Comparison of ENCODE assay signal across 9 mouse cellular contexts in genomic region chr7:133184905-133185594, GRCm38 (mm10).
DNase-seq lines count a peak whose midpoint lies in the region; ATAC-seq and TF ChIP-seq lines count a peak whose summit lies in the region.
"Had no signal": no experiment of that assay in that cellular context is flagged by ENCODE, and none has a peak within 500 bp of the region (broad histone marks: within the 10 kb centered on the region; RNA-seq: fewer than 3 reads in every experiment).

No protein-coding gene starts in this region.

- DNase-seq in heart, postnatal 0 days (ENCODE audit: low spot score), result no peak
- no peak for DNase-seq in heart, adult 9 months (ENCODE audit: low spot score in 2 of 2)
- DNase-seq in brain, embryonic 14.5 days (ENCODE audit: low read depth), result peak; percentile 58
- DNase-seq in forebrain, postnatal 0 days, result peak; percentile 27
- no peak for DNase-seq in thymus, adult 2 months
- DNase-seq in layer of hippocampus, adult 11-12 months (ENCODE audit: low spot score), result no peak
- no peak for DNase-seq in cerebellum, adult 9-11 months

- TF ChIP-seq POLR2A in brain, embryonic 14.5 days (IDR thresholded peaks at IDR 0.05; ENCODE audit: borderline replicate concordance, extremely low read depth, insufficient read depth, insufficient read length, poor library complexity, severe bottlenecking), result no peak
- no peak for TF ChIP-seq POLR2A in thymus, adult 2 months (IDR thresholded peaks at IDR 0.05; ENCODE audit: control insufficient read depth, extremely low read depth, insufficient read depth, low read length, poor library complexity)

- TF ChIP-seq CTCF in heart, postnatal 0 days (IDR thresholded peaks at IDR 0.05; ENCODE audit: low read depth), result no peak
- TF ChIP-seq CTCF in brain, embryonic 14.5 days (IDR thresholded peaks at IDR 0.05; ENCODE audit: borderline replicate concordance, extremely low read depth, insufficient read depth, insufficient read length), result no peak
- TF ChIP-seq CTCF in forebrain, postnatal 0 days (IDR thresholded peaks at IDR 0.05; ENCODE audit: low read depth), result no peak
- TF ChIP-seq CTCF in thymus, adult 2 months (IDR thresholded peaks at IDR 0.05; ENCODE audit: borderline replicate concordance, control insufficient read depth, extremely low read depth, insufficient read depth, low read length, poor library complexity), result no peak

- no peak overlapping the region for H3K27ac ChIP-seq in heart, postnatal 0 days (ENCODE audit: low read depth)
- no peak overlapping the region for H3K27ac ChIP-seq in forebrain, postnatal 0 days (ENCODE audit: low read depth, low read length)
- H3K27ac ChIP-seq in midbrain, embryonic 16.5 days (ENCODE audit: low read length), result peak overlapping the region; percentile 3
- H3K27ac ChIP-seq in thymus, adult 2 months (ENCODE audit: control insufficient read depth, insufficient read depth, low read length), result no peak overlapping the region
- H3K27ac ChIP-seq: liver, embryonic 14.5 days had no signal

- no peak overlapping the region for H3K9ac ChIP-seq in heart, postnatal 0 days (replicated peaks; ENCODE audit: low read depth, low read length)
- no peak overlapping the region for H3K9ac ChIP-seq in forebrain, postnatal 0 days
- no peak overlapping the region; the same call in 1 of the 2 replicates for H3K9ac ChIP-seq in midbrain, embryonic 16.5 days (ENCODE audit: low read depth, low read length)
- H3K9ac ChIP-seq: liver, embryonic 14.5 days had no signal

- 34% methylated on average over 16 of the region's 16 CpGs for WGBS in heart, postnatal 0 days
- 54% methylated on average over 16 of the region's 16 CpGs for WGBS in forebrain, postnatal 0 days
- WGBS in midbrain, embryonic 16.5 days, result 39% methylated on average over 16 of the region's 16 CpGs
- WGBS in thymus, adult 2 months, result 72% methylated on average over 16 of the region's 16 CpGs

- H3K27me3 ChIP-seq in heart, postnatal 0 days (ENCODE audit: control insufficient read depth, insufficient read depth, low read length), result no peaks in the 10 kb centered on the region
- no peaks in the 10 kb centered on the region for H3K27me3 ChIP-seq in forebrain, postnatal 0 days (ENCODE audit: insufficient read depth, low read length)
- no peaks in the 10 kb centered on the region for H3K27me3 ChIP-seq in midbrain, embryonic 16.5 days (ENCODE audit: control insufficient read depth, insufficient read depth, low read depth, low read length)
- H3K27me3 ChIP-seq in thymus, adult 2 months (ENCODE audit: control insufficient read depth, insufficient read depth, low read length), result no peaks in the 10 kb centered on the region

- TF ChIP-seq EP300 in heart, postnatal 0 days (IDR thresholded peaks at IDR 0.05; ENCODE audit: low read depth), result no peak

- 0 out of 2 replicates have a peak, but pooled peaks cover 3% of the 10 kb centered on the region for H3K4me1 ChIP-seq in heart, postnatal 0 days (ENCODE audit: control insufficient read depth, insufficient read depth)
- H3K4me1 ChIP-seq in forebrain, postnatal 0 days (ENCODE audit: insufficient read depth), result no peaks in the 10 kb centered on the region
- H3K4me1 ChIP-seq in midbrain, embryonic 16.5 days (ENCODE audit: control insufficient read depth, insufficient read depth, low read length), result peaks cover 3% of the 10 kb centered on the region
- no peaks in the 10 kb centered on the region for H3K4me1 ChIP-seq in thymus, adult 2 months (replicated peaks; ENCODE audit: control insufficient read depth, insufficient read depth, low read length)

- no peaks in the 10 kb centered on the region for H3K9me3 ChIP-seq in heart, postnatal 0 days (replicated peaks; ENCODE audit: control insufficient read depth, low read length)
- H3K9me3 ChIP-seq in forebrain, postnatal 0 days (ENCODE audit: low read length), result no peaks in the 10 kb centered on the region
- H3K9me3 ChIP-seq in midbrain, embryonic 16.5 days (replicated peaks; ENCODE audit: control insufficient read depth, low read length, poor library complexity, severe bottlenecking), result 0 out of 2 replicates have a peak, but pooled peaks cover 2% of the 10 kb centered on the region

- H3K36me3 ChIP-seq in heart, postnatal 0 days (replicated peaks; ENCODE audit: control insufficient read depth, insufficient read depth, low read length), result no peaks in the 10 kb centered on the region
- H3K36me3 ChIP-seq in forebrain, postnatal 0 days (ENCODE audit: insufficient read depth), result no peaks in the 10 kb centered on the region
- no peaks in the 10 kb centered on the region for H3K36me3 ChIP-seq in midbrain, embryonic 16.5 days (ENCODE audit: control insufficient read depth, insufficient read depth, low read length)
- no peaks in the 10 kb centered on the region for H3K36me3 ChIP-seq in thymus, adult 2 months (ENCODE audit: control insufficient read depth, insufficient read depth, low read length)

- H3K4me2 ChIP-seq in heart, postnatal 0 days (ENCODE audit: low read depth, low read length), result no peak overlapping the region
- H3K4me2 ChIP-seq in forebrain, postnatal 0 days (ENCODE audit: low read depth), result no peak overlapping the region
- peak overlapping the region; percentile 40 for H3K4me2 ChIP-seq in midbrain, embryonic 16.5 days (ENCODE audit: low read length)

- peak overlapping the region; percentile 4; the same call in 1 of the 2 replicates for H3K4me3 ChIP-seq in heart, postnatal 0 days (ENCODE audit: low read depth, low read length)
- no peak overlapping the region for H3K4me3 ChIP-seq in forebrain, postnatal 0 days (ENCODE audit: low read depth, low read length)
- peak overlapping the region; percentile 27; the same call in 1 of the 2 replicates for H3K4me3 ChIP-seq in midbrain, embryonic 16.5 days (ENCODE audit: low read depth, low read length)
- H3K4me3 ChIP-seq in thymus, adult 2 months (ENCODE audit: control insufficient read depth, insufficient read depth, low read length), result no peak overlapping the region

- ATAC-seq in heart, postnatal 0 days (ENCODE audit: insufficient read depth, low read depth), result no peak
- ATAC-seq in forebrain, postnatal 0 days, result peak; percentile 27
- ATAC-seq in midbrain, embryonic 16.5 days, result peak; percentile 87

Comparison
In these comparisons a context has a peak if more than half of its experiments do, and no peak if none do; other contexts are left out.
1. DNase-seq: peak in brain, embryonic 14.5 days (single experiment) and forebrain, postnatal 0 days (single experiment); none in heart, postnatal 0 days (single experiment), heart, adult 9 months (0 of 2), thymus, adult 2 months (single experiment), layer of hippocampus, adult 11-12 months (single experiment) and cerebellum, adult 9-11 months (single experiment).
2. H3K4me3 ChIP-seq: peak in heart, postnatal 0 days (single experiment) and midbrain, embryonic 16.5 days (single experiment); none in forebrain, postnatal 0 days (single experiment) and thymus, adult 2 months (single experiment).